In genomic region chr9:36820969-36821643, GRCm38 (mm10) we compare ENCODE assay signal across 11 mouse cellular contexts. TPM values are rescaled to one million over a fixed set of nuclear protein-coding genes. Genes with fewer than 3 reads are reported as not detected.
A peak's percentile ranks its signal among the peaks of the same experiment; 100 is the strongest.
DNase-seq lines count a peak whose midpoint lies in the region; ATAC-seq and TF ChIP-seq lines count a peak whose summit lies in the region.
"Had no signal": no experiment of that assay in that cellular context is flagged by ENCODE, and none has a peak within 500 bp of the region (broad histone marks: within the 10 kb centered on the region; RNA-seq: fewer than 3 reads in every experiment).

No protein-coding gene starts in this region.

- H3K9me3 ChIP-seq in heart, embryonic 14.5 days (ENCODE audit: control insufficient read depth, low read length): no peaks in the 10 kb centered on the region
- H3K9me3 ChIP-seq in E14TG2a.4 (ENCODE audit: low read length): no peaks in the 10 kb centered on the region
- no peaks in the 10 kb centered on the region for H3K9me3 ChIP-seq in forebrain, embryonic 12.5 days
- no peaks in the 10 kb centered on the region for H3K9me3 ChIP-seq in limb, embryonic 14.5 days (ENCODE audit: control insufficient read depth, low read length)
- H3K9me3 ChIP-seq: liver, embryonic 13.5 days had no signal

- intact Hi-C loops in heart, postnatal 14 days (cut with DNase I): no loop called here
- intact Hi-C loops in heart, postnatal 36 days (cut with DNase I): no loop called here

- TF ChIP-seq POLR2A in limb, embryonic 14.5 days (IDR thresholded peaks at IDR 0.05; ENCODE audit: borderline replicate concordance, extremely low read depth, insufficient read depth, insufficient read length): no peak

- no peak overlapping the region for H3K27ac ChIP-seq in heart, embryonic 14.5 days (replicated peaks in 1 of 2; ENCODE audit: control insufficient read depth in 1 of 2, insufficient read depth in 1 of 2, low read depth in 2 of 2, low read length in 2 of 2)
- peak overlapping the region; percentile 99 for H3K27ac ChIP-seq in forebrain, embryonic 12.5 days
- H3K27ac ChIP-seq in limb, embryonic 14.5 days (replicated peaks; ENCODE audit: low read depth, low read length): no peak overlapping the region
- H3K27ac ChIP-seq: liver, embryonic 13.5 days had no signal

- no peaks in the 10 kb centered on the region for H3K27me3 ChIP-seq in heart, embryonic 14.5 days (ENCODE audit: control insufficient read depth, insufficient read depth, low read length)
- H3K27me3 ChIP-seq in E14TG2a.4 (ENCODE audit: insufficient read depth, low read length): no peaks in the 10 kb centered on the region
- H3K27me3 ChIP-seq in forebrain, embryonic 12.5 days: no peaks in the 10 kb centered on the region
- H3K27me3 ChIP-seq in limb, embryonic 14.5 days (ENCODE audit: control insufficient read depth, insufficient read depth, low read length): no peaks in the 10 kb centered on the region
- H3K27me3 ChIP-seq: liver, embryonic 13.5 days had no signal

- H3K36me3 ChIP-seq in heart, embryonic 14.5 days (ENCODE audit: control insufficient read depth, insufficient read depth, low read length): no peaks in the 10 kb centered on the region
- H3K36me3 ChIP-seq in E14TG2a.4 (ENCODE audit: insufficient read depth, low read length): no peaks in the 10 kb centered on the region
- H3K36me3 ChIP-seq in forebrain, embryonic 12.5 days (replicated peaks): no peaks in the 10 kb centered on the region
- no peaks in the 10 kb centered on the region for H3K36me3 ChIP-seq in limb, embryonic 14.5 days (ENCODE audit: control insufficient read depth, insufficient read depth, low read length)
- H3K36me3 ChIP-seq: liver, embryonic 13.5 days had no signal

- peak overlapping the region; percentile 19; the same call in 1 of the 2 replicates for H3K4me2 ChIP-seq in heart, embryonic 14.5 days (ENCODE audit: low read length)
- peak overlapping the region; percentile 58 for H3K4me2 ChIP-seq in forebrain, embryonic 12.5 days
- peak overlapping the region; percentile 43 for H3K4me2 ChIP-seq in limb, embryonic 14.5 days (replicated peaks; ENCODE audit: low read depth, low read length, severe bottlenecking)
- H3K4me2 ChIP-seq: liver, embryonic 13.5 days had no signal

- no peak for DNase-seq in heart, postnatal 14 days
- DNase-seq in limb, embryonic 14.5 days (ENCODE audit: low spot score): no peak
- no peak for DNase-seq in spleen, postnatal 14 days (ENCODE audit: low spot score in 2 of 2)
- DNase-seq in heart, postnatal 36 days: no peak
- DNase-seq: B cell, adult 2 months; liver, embryonic 13.5 days had no signal

- peaks cover 0 to 2% of the 10 kb centered on the region in 2 experiments; a peak in 1 of 4 replicates for H3K4me1 ChIP-seq in heart, embryonic 14.5 days (ENCODE audit: control insufficient read depth in 2 of 2, insufficient read depth in 2 of 2, low read length in 2 of 2)
- peaks cover 41% of the 10 kb centered on the region for H3K4me1 ChIP-seq in E14TG2a.4 (replicated peaks; ENCODE audit: low read depth, low read length)
- H3K4me1 ChIP-seq in forebrain, embryonic 12.5 days: peaks cover 18% of the 10 kb centered on the region
- H3K4me1 ChIP-seq in limb, embryonic 14.5 days (ENCODE audit: control insufficient read depth, insufficient read depth, low read length): peaks cover 9% of the 10 kb centered on the region; the same call in 1 of the 2 replicates
- H3K4me1 ChIP-seq: liver, embryonic 13.5 days had no signal

- peak; percentile 14; the same call in 1 of the 2 replicates for TF ChIP-seq CTCF in E14TG2a.4 (conservative IDR thresholded peaks at IDR 0.05; ENCODE audit: low read length)

- no peak overlapping the region for H3K4me3 ChIP-seq in heart, embryonic 14.5 days (ENCODE audit: control insufficient read depth in 1 of 2, insufficient read depth in 1 of 2, low read depth in 1 of 2, low read length in 2 of 2)
- peak overlapping the region; percentile 50 for H3K4me3 ChIP-seq in E14TG2a.4 (replicated peaks; ENCODE audit: low read length)
- peak overlapping the region; percentile 36 for H3K4me3 ChIP-seq in forebrain, embryonic 12.5 days (replicated peaks)
- H3K4me3 ChIP-seq in limb, embryonic 14.5 days (replicated peaks; ENCODE audit: low read length): peak overlapping the region; percentile 9
- H3K4me3 ChIP-seq: liver, embryonic 13.5 days had no signal

- 53% methylated on average over 9 of the region's 9 CpGs for WGBS in heart, embryonic 14.5 days
- 25% methylated on average over 9 of the region's 9 CpGs for WGBS in forebrain, embryonic 12.5 days
- 49% methylated on average over 9 of the region's 9 CpGs for WGBS in limb, embryonic 14.5 days

- H3K9ac ChIP-seq in heart, embryonic 14.5 days (ENCODE audit: low read length): no peak overlapping the region
- no peak overlapping the region for H3K9ac ChIP-seq in forebrain, embryonic 12.5 days
- peak overlapping the region; percentile 31; the same call in 1 of the 2 replicates for H3K9ac ChIP-seq in limb, embryonic 14.5 days (ENCODE audit: low read depth, low read length, severe bottlenecking)
- H3K9ac ChIP-seq: liver, embryonic 13.5 days had no signal

- no peak for ATAC-seq in heart, embryonic 14.5 days (ENCODE audit: insufficient number of reproducible peaks, insufficient read depth, low FRiP score, low read depth)
- ATAC-seq in forebrain, embryonic 12.5 days (ENCODE audit: low FRiP score): peak; percentile 82
- ATAC-seq in limb, embryonic 14.5 days (ENCODE audit: low FRiP score, low read depth): peak; percentile 69; the same call in 1 of the 2 replicates
- no peak for ATAC-seq in erythroid progenitor cell, adult 5-6 weeks (replicated peaks; ENCODE audit: low FRiP score, poor library complexity, severe bottlenecking)
- ATAC-seq: activated CD4-positive, CD25-positive, alpha-beta regulatory T cell, adult 4 months had no signal

RNA-seq across cellular contexts. Expression of gene Fez1, which starts 0.6 kb away (rescaled TPM):
- polyA plus RNA-seq in heart, embryonic 14.5 days (2014; fragmentation: Nextera tagmentation; extraction: Ambion mirVana): 0.90 and 2.0 TPM in 2 replicates
- 1 to 10 TPM; 1.2 to 1.9 TPM for total RNA-seq in heart, postnatal 14 days (2021)
- 446 and 473 TPM in 2 replicates for polyA plus RNA-seq in forebrain, embryonic 12.5 days (2016; fragmentation: Nextera tagmentation; extraction: Ambion mirVana)
- 18.6 and 28.0 TPM in 2 replicates for polyA plus RNA-seq in limb, embryonic 14.5 days (2012; rRNA removed)
- polyA plus RNA-seq in limb, embryonic 14.5 days (2014; fragmentation: Nextera tagmentation; extraction: Ambion mirVana): 36.0 and 44.4 TPM in 2 replicates
- total RNA-seq in erythroid progenitor cell, adult 5-6 weeks (2015; ENCODE audit: low replicate concordance): not detected in 2 replicates
- not detected in 2 replicates for total RNA-seq in erythroid progenitor cell, adult 5-6 weeks (2017; ENCODE audit: low replicate concordance)
- total RNA-seq in heart, postnatal 36 days (2021): 1 to 10 TPM; 1.0 to 1.7 TPM
- polyA plus RNA-seq: activated CD4-positive, CD25-positive, alpha-beta regulatory T cell, adult 4 months had no signal

RNA-seq across cellular contexts. Expression of gene Ei24, which starts 23.9 kb away (rescaled TPM):
- 39.5 and 39.7 TPM in 2 replicates for polyA plus RNA-seq in heart, embryonic 14.5 days (2014; fragmentation: Nextera tagmentation; extraction: Ambion mirVana)
- total RNA-seq in heart, postnatal 14 days (2021): 10 to 100 TPM; 96.3 to 96.4 TPM
- 111 and 118 TPM in 2 replicates for polyA plus RNA-seq in forebrain, embryonic 12.5 days (2016; fragmentation: Nextera tagmentation; extraction: Ambion mirVana)
- polyA plus RNA-seq in limb, embryonic 14.5 days (2012; rRNA removed): 85.9 and 104 TPM in 2 replicates
- 57.9 and 58.1 TPM in 2 replicates for polyA plus RNA-seq in limb, embryonic 14.5 days (2014; fragmentation: Nextera tagmentation; extraction: Ambion mirVana)
- total RNA-seq in erythroid progenitor cell, adult 5-6 weeks (2015; ENCODE audit: low replicate concordance): 6.8 and 9.6 TPM in 2 replicates
- 6.7 and 16.0 TPM in 2 replicates for total RNA-seq in erythroid progenitor cell, adult 5-6 weeks (2017; ENCODE audit: low replicate concordance)
- 10 to 100 TPM; 80.8 to 82.1 TPM for total RNA-seq in heart, postnatal 36 days (2021)

RNA-seq across cellular contexts. Expression of gene Stt3a, which starts 53.6 kb away (rescaled TPM):
- polyA plus RNA-seq in heart, embryonic 14.5 days (2014; fragmentation: Nextera tagmentation; extraction: Ambion mirVana): 116 and 130 TPM in 2 replicates
- 10 to 100 TPM; 69.0 to 76.8 TPM for total RNA-seq in heart, postnatal 14 days (2021)
- polyA plus RNA-seq in forebrain, embryonic 12.5 days (2016; fragmentation: Nextera tagmentation; extraction: Ambion mirVana): 132 and 144 TPM in 2 replicates
- polyA plus RNA-seq in limb, embryonic 14.5 days (2012; rRNA removed): 264 and 309 TPM in 2 replicates
- polyA plus RNA-seq in limb, embryonic 14.5 days (2014; fragmentation: Nextera tagmentation; extraction: Ambion mirVana): 245 and 251 TPM in 2 replicates
- 96.4 and 165 TPM in 2 replicates for total RNA-seq in erythroid progenitor cell, adult 5-6 weeks (2015; ENCODE audit: low replicate concordance)
- 169 and 238 TPM in 2 replicates for total RNA-seq in erythroid progenitor cell, adult 5-6 weeks (2017; ENCODE audit: low replicate concordance)
- total RNA-seq in heart, postnatal 36 days (2021): 10 to 100 TPM; 57.8 to 64.9 TPM

Comparison
In these comparisons a context has a peak if more than half of its experiments do, and no peak if none do; other contexts are left out.
1. ATAC-seq: peak in forebrain, embryonic 12.5 days (single experiment) and limb, embryonic 14.5 days (single experiment); none in heart, embryonic 14.5 days (single experiment) and erythroid progenitor cell, adult 5-6 weeks (single experiment).
2. H3K4me3 ChIP-seq: peak in E14TG2a.4 (single experiment), forebrain, embryonic 12.5 days (single experiment) and limb, embryonic 14.5 days (single experiment); none in heart, embryonic 14.5 days (0 of 2).
3. RNA of gene Ei24, which starts 23.9 kb away (total RNA-seq): 96.3 to 96.4 TPM in heart, postnatal 14 days and 80.8 to 82.1 TPM in heart, postnatal 36 days; 6.7 to 16.0 TPM in erythroid progenitor cell, adult 5-6 weeks; every median in the first group is over 4 times any median in the second.
4. Peak in every context shown above with its lines, with median percentiles within 50 percentile points of each other: H3K4me2 ChIP-seq.